Mouse (Mus musculus) gastrocnemius, adult 8-10 months (tissue): ENCODE data around the gene Rpl6. TPM values are rescaled to one million over a fixed set of nuclear protein-coding genes. Genes with fewer than 3 reads are reported as not detected.

Experiments used
- DNase-seq, 2 experiments: peaks; one replicate each; pipeline ENCODE4 v3.0.0; 2022; ENCODE audit warnings: low spot score in 2 of 2
- total RNA-seq, 4 experiments: library from RNA; stranded (reverse); gene quantifications; 2 replicates each; pipeline ENCODE4 v1.2.4; 2022

Gene Rpl6
- total RNA-seq: 100 to 1,000 TPM; 405 to 594 (median 505) TPM

- DNase-seq: peak; percentile 48 to 51
Observed at GRCm38 (mm10) chr5:121204132-121205089, at the start of gene Rpl6. Gene Rpl6 (plus strand): TSS chr5:121204481.

GRCm38 (mm10) chr5:121156121-121156520, 48.2 kb upstream of the Rpl6 start:
- DNase-seq: no peak

- no peak for DNase-seq
Observed at GRCm38 (mm10) chr5:121157017-121157416, 47.3 kb upstream of the Rpl6 start.

GRCm38 (mm10) chr5:121157489-121157888, 46.8 kb upstream of the Rpl6 start:
- DNase-seq: no peak

- no peak for DNase-seq
Observed at GRCm38 (mm10) chr5:121158966-121159365, 45.3 kb upstream of the Rpl6 start.

DNA sequence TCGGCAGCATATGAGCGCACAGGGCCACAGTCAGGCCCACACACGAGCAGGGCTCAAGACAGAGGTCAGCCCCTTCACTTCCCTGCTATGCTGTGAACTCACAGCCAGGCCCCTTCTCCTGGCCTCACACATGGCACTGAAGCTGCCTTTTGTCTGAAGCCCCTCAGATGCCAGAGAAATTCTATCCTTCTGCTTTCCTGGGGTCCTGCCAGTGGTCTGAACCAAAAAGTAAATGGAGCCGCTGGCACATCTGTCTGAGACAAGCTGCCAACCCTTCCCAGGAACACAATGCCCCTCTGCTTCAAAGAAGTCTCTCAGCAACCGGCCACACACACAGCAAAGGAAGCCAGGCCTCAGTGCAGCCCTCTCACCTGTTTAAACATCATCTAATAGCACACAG, 42.0 kb upstream of the Rpl6 start:
- no peak for DNase-seq

DNA sequence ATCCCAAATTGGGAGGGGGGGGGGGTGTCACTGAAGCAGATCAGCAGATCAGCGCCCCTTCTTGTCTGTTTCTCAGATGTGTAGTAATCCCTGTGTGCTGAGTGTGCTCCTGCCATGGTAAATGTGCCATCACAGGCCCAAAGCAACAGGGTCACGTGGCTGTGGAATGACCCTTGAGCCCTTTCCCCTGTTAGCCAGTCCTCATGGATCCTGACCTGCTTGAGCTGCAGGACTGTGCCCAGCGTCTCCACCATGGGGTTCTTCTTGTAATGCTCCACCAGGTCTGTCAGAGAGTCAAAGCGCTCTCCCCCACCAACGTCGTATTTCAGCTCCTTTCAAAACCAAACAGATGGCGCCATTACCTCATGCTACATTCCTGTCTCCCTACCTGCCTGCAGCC, 41.4 kb upstream of the Rpl6 start:
- DNase-seq: no peak

DNA sequence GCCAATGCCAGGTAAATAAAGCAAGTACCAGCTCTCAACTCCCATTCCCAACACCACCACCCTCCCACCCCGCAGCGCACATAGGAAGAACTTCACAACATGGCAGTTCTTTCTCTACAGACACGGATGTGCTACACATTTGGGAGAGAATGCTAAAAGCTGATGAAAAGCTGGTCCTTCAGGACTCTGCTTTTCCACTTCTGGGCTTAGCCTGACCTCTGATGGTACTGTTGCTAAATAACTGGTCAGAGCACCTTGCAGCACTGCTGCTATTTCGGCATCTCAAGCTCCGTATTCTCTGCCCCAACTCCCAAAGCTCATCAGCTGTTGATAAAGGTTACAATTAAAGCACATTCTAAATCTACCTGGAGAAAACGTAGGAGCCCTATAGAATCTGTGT, 37.4 kb upstream of the Rpl6 start:
- DNase-seq: no peak

DNA sequence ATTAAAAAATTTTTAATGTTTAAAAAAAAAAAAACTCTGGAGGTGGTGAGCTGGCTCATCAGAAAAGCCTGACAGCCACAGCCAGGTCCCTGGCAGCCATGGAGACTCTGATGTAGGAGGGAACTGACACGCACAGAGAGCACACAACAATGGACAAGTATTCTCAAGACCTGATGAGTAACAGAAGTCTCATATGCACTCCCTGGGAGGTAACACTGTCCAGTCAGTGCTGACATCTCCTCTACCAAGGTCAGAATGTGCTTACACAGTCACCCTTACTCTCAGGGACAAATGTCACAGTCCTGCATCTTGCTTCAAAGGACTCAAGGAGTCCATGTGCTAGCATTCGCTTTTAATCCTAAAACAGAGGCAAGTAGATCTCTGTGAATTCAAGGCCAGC, 34.7 kb upstream of the Rpl6 start:
- no peak for DNase-seq

- no peak for DNase-seq
Observed at GRCm38 (mm10) chr5:121172835-121173234, 31.4 kb upstream of the Rpl6 start.

- DNase-seq: no peak
Observed at GRCm38 (mm10) chr5:121179077-121179857, 25.0 kb upstream of the Rpl6 start.

DNA sequence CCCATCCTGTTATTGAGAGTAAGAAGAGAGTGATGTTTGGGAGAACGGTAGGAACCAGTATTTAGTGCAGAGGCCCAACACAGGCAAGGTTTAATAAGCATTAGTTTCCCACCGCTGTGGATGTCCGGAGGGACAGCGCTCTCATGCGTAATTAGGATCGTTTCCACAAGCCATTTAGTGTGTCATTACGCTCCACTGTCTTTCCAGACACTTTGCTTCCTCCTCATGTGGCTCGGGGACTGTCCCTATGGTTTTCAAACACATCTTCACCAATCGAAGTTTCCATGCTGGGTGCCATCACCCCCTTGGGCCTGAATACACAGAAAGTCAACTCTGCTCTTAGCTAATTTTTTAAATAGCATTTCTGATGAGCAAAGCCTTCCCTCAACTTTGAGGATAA, 21.0 kb upstream of the Rpl6 start:
- no peak for DNase-seq

- DNase-seq: no peak
Observed at GRCm38 (mm10) chr5:121184375-121184774, 19.9 kb upstream of the Rpl6 start.

GRCm38 (mm10) chr5:121184945-121185551, 19.2 kb upstream of the Rpl6 start:
- no peak for DNase-seq

DNA sequence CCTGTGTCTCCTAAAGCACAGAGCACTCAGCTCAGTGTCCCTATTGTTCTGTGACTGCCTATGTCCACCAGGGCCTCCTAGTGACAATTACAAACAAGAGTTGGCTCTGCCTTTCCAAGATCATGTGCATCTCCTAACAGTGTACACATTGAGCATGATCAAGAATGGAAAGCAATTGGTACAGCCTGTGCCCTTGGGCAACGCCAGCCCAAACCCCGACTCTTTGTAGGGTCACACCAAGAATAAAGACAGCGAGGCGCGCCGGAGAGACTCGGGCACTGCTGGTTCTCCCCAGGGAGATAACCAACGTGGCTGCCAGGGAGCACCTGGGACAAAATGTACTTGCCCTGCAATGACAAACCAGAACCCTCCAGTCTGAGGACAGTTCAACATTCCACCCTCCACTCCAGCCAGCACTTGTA, 16.7 kb upstream of the Rpl6 start:
- DNase-seq: peak in 1 of 2 experiments; percentile 56

- DNase-seq: no peak
Observed at GRCm38 (mm10) chr5:121188265-121188664, 16.0 kb upstream of the Rpl6 start.

DNA sequence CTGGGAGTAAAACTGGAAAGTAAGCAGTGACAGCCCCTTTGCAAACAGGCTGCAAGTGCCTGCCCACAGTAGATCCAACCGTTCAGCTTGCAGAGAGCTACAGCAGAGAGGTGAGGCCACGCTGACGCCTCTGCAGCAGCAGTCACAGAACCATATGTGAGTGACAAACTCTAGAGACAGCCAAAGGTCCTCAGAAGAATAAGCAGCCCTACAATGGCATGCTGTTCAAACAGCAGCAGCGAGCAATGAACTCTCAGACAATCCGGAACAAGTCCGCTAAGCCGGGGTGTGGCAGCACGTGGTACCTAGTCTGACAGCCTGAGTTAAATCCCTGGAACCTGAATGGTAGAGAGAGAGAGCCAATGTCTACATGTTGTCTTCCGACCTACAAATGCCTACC, 15.1 kb upstream of the Rpl6 start:
- DNase-seq: no peak

DNA sequence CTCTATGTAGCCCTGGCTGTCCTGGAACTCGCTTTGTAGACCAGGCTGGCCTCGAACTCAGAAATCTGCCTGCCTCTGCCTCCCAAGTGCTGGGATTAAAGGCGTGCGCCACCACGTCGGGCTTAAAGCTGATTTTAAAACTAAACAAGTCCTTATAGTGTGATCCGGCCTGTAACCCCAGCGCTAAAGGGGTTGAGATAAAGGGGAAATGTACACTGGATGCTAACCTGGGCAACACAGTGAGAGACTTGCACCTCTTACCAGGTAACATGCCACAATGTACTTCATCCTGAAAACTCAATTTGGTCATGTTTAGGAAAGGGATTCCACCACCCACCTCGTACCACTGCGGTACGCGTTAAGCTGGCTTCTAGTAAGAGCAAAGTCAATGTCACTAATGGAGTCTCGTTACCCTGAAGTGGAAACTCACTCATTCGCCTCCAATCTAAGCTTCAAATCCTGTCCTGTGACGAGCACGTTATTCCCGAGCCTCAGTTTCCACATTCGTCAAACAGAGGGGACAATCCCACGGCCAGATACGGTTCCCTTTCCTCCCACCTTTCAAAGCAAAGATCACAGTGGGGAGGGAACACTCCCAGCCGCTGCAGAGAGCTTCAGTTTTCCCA, 14.0 kb upstream of the Rpl6 start:
- no peak for DNase-seq

GRCm38 (mm10) chr5:121190836-121191583, 13.3 kb upstream of the Rpl6 start, which contains the start of gene Ptpn11:
Gene Ptpn11 (minus strand): TSS chr5:121191397.
- peak; percentile 61 to 72 for DNase-seq

GRCm38 (mm10) chr5:121191584-121191906, 12.7 kb upstream of the Rpl6 start:
- DNase-seq: no peak

DNA sequence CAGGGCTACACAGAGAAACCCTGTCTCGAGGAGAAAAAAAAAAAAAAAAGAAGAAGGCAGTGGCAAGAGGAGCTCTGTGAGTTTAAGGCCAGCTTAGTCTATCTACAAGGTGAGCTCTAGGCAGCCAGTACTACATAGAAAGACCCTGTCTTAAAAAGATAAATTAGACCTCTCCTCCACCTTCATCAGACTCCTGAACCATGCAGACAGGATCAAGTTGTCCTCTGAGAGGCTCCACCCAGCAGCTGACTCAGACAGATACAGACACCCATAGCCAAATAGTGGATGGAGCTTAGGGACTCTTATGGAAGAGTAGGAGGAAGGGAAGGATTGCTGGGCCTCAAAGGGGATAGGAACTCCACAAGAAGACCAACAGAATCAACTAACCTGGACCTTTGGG, 10.1 kb upstream of the Rpl6 start:
- no peak for DNase-seq
